Mouse (Mus musculus) olfactory bulb, adult 2 months (tissue): ENCODE results near the gene Plcb2.

ENCODE experiments used
- CTCF ChIP-seq: fragments of 200-500 bp; IDR thresholded peaks from 2 replicates; pipeline ENCODE4 v1.5.1; 2012; ENCODE audit warnings: low read depth, mild to moderate bottlenecking, low read length, moderate library complexity; ENCODE audit not compliant: insufficient read depth
- POLR2A ChIP-seq: fragments of 200-500 bp; IDR thresholded peaks from 2 replicates; pipeline ENCODE4 v1.6.1; 2012; ENCODE audit warnings: mild to moderate bottlenecking, low read depth, low read length, moderate library complexity; ENCODE audit not compliant: insufficient read depth

GRCm38 (mm10) chr2:118741183-118741582, 12.9 kb upstream of the Plcb2 start:
- TF ChIP-seq CTCF (no peak), POLR2A (no peak)
